Mouse (Mus musculus): ENCODE data around the gene Fhit. TPM values are rescaled to one million over a fixed set of nuclear protein-coding genes. Genes with fewer than 3 reads are reported as not detected.

The Fhit gene
- polyA plus RNA-seq, 1 experiment from 2014 or later, result 6.7 TPM

DNA sequence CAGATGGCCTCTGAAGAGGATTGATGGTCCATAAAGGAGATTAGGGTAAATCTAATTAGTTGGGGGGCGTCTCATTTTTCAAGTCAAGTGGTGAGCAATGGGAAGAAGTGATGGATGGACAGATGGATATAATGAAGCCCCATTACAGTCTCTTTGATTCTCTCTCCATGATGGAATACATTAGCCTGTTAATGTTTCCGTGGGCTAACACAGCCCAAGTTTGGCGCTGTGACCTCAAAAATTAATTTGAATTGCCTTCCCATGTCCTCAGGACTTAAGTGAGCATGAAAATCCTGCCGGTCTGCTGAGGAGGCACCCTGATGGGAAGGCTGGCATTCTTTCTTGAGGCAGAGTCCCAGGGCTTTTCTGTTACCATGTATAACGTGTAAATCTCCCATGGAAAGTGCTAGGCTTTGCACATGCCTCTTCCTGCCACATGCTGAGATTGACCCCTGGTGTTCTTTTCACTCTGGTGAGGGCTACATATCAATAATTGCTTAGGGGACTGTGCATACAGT lies 1564.3 kb downstream of the Fhit start:
- no peak for ATAC-seq (ENCODE audit: low FRiP score, low TSS enrichment)
- Histone ChIP-seq H3K9ac (replicated peaks; ENCODE audit: low read length) (no peak overlapping the region), H3K9me3 (ENCODE audit: low read length) (no peaks in the 10 kb centered on the region), H3K27ac (ENCODE audit: low read length) (no peak overlapping the region), H3K27me3 (ENCODE audit: insufficient read depth, low read length) (no peaks in the 10 kb centered on the region), H3K4me3 (ENCODE audit: low read length) (no peak overlapping the region), H3K36me3 (ENCODE audit: insufficient read depth, low read length) (no peaks in the 10 kb centered on the region), H3K4me1 (ENCODE audit: insufficient read depth, low read length) (no peaks in the 10 kb centered on the region), H3K4me2 (replicated peaks; ENCODE audit: low read depth, low read length) (no peak overlapping the region)
- WGBS, result 49% methylated on average over 5 of the region's 5 CpGs

DNA sequence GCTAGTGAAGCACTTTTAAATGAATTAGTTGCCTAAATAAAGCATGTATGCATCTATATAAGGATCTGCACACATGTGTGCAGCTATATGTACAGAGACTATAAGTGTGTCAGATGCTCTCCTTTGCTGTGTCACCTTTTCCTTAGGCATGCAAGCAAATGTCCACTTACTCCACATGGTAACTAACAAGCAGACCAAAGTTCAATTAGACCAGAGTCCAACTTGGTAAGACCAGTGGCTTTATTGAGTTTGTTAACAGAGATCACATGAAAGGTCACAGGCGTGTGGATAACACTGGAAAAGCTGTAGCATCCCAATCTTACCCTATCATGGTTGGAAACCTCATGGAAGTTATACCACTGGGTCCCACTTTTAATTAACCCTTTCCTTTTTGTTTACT lies 1572.7 kb downstream of the Fhit start:
- H3K4me3 ChIP-seq (ENCODE audit: low read length), result no peak overlapping the region
- H3K4me2 ChIP-seq (replicated peaks; ENCODE audit: low read depth, low read length), result no peak overlapping the region
- H3K9ac ChIP-seq (replicated peaks; ENCODE audit: low read length), result no peak overlapping the region
- 86% methylated on average over 1 of the region's 1 CpGs for WGBS
- no peaks in the 10 kb centered on the region for H3K27me3 ChIP-seq (ENCODE audit: insufficient read depth, low read length)
- ATAC-seq (ENCODE audit: low FRiP score, low TSS enrichment), result no peak
- no peaks in the 10 kb centered on the region for H3K4me1 ChIP-seq (ENCODE audit: insufficient read depth, low read length)
- H3K36me3 ChIP-seq (ENCODE audit: insufficient read depth, low read length), result no peaks in the 10 kb centered on the region
- no peak overlapping the region for H3K27ac ChIP-seq (ENCODE audit: low read length)
- no peaks in the 10 kb centered on the region for H3K9me3 ChIP-seq (ENCODE audit: low read length)

DNA sequence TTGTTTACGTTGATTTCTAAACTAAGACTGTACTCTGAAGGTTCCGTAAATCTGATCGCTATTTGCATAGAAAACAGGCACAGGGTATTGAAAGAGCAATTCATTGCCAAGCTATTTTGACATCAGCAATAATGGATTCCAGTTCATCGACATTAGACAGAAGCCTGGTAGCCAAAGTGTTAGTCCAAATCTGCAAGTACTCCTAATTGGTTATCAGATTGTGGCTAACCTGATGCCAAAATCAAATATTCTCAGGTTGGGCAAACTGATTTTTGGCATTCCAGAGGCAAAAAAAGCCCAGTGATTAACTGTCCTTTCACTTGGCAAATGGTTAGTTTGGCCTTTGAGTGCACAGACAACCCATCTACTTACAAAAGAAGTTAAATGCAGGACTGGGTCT lies 1573.9 kb downstream of the Fhit start:
- H3K4me3 ChIP-seq (ENCODE audit: low read length), result no peak overlapping the region
- no peaks in the 10 kb centered on the region for H3K9me3 ChIP-seq (ENCODE audit: low read length)
- 89% methylated on average over 4 of the region's 4 CpGs for WGBS
- H3K4me2 ChIP-seq (replicated peaks; ENCODE audit: low read depth, low read length), result no peak overlapping the region
- no peak overlapping the region for H3K27ac ChIP-seq (ENCODE audit: low read length)
- no peaks in the 10 kb centered on the region for H3K36me3 ChIP-seq (ENCODE audit: insufficient read depth, low read length)
- no peaks in the 10 kb centered on the region for H3K4me1 ChIP-seq (ENCODE audit: insufficient read depth, low read length)
- H3K27me3 ChIP-seq (ENCODE audit: insufficient read depth, low read length), result no peaks in the 10 kb centered on the region
- ATAC-seq (ENCODE audit: low FRiP score, low TSS enrichment), result no peak
- H3K9ac ChIP-seq (replicated peaks; ENCODE audit: low read length), result no peak overlapping the region

DNA sequence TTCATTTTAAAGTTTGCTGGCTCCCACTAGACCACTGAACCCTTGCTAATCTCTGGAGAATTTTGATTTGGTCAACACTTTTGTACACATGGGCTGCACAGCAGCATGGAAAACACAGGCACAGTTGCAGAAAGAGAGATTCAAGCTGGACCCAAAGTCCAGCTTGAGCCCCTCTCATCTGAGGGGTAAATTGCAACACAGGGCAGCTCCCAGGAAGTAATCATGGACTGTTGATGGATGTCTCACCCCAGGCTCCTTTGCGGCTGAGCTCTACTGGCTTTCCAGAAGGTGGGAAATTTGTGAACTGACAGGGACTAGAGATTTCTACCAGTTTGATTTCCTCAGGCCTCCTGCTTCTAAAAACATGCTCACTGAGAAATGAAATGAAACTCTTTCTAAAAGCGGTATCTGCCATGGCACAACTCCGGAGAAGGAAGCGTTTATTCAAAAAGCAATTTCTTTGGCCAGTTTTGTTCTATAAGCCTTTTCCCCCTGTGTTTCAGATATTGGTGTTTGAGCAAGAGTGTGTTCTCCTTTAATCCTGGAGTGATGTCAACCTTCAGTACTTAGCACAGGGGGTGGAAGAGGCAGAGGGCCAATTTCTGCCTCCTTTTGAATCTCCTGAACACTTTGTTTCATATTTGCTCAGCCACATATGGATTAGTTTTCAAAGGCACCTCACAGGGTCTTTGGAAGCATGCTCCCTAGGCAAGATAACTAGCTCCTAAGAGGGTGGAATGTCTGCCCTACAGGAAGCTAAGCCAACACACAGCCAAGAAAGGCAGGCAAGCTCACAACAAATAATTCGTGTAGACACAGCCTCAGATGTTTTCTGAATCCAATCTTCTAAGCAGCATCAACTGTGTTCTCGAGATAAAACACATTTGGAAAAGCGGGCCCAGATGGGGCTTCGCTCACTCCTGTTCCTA lies 1578.3 kb downstream of the Fhit start:
- Histone ChIP-seq H3K9me3 (ENCODE audit: low read length) (no peaks in the 10 kb centered on the region), H3K9ac (replicated peaks; ENCODE audit: low read length) (no peak overlapping the region), H3K4me2 (replicated peaks; ENCODE audit: low read depth, low read length) (no peak overlapping the region), H3K36me3 (ENCODE audit: insufficient read depth, low read length) (no peaks in the 10 kb centered on the region), H3K27ac (ENCODE audit: low read length) (no peak overlapping the region), H3K4me3 (ENCODE audit: low read length) (no peak overlapping the region), H3K27me3 (ENCODE audit: insufficient read depth, low read length) (no peaks in the 10 kb centered on the region), H3K4me1 (ENCODE audit: insufficient read depth, low read length) (no peaks in the 10 kb centered on the region)
- no peak for ATAC-seq (ENCODE audit: low FRiP score, low TSS enrichment)
- 87% methylated on average over 8 of the region's 8 CpGs for WGBS

DNA sequence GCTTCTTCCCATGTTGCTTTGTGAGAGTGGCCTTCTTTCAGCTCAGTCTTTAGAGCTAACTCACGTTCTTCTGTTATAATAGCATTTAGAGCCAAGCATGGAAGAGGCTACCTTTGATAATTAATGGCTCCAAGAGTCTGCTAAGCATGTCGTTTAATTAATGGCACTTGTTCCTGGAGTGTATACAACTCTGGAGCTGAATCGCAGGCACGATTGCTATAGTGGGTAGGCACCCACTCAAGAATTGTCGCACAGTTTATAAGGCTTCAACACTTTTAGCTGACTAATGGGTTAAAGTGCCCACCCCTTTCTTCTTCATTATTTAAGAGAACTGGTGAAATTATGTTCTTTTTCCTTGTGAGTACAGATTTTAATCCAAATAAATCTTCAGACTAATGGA lies 1605.5 kb downstream of the Fhit start:
- H3K4me2 ChIP-seq (replicated peaks; ENCODE audit: low read depth, low read length), result no peak overlapping the region
- H3K9ac ChIP-seq (replicated peaks; ENCODE audit: low read length), result no peak overlapping the region
- no peaks in the 10 kb centered on the region for H3K9me3 ChIP-seq (ENCODE audit: low read length)
- 60% methylated on average over 5 of the region's 5 CpGs for WGBS
- H3K4me3 ChIP-seq (ENCODE audit: low read length), result no peak overlapping the region
- H3K27ac ChIP-seq (ENCODE audit: low read length), result no peak overlapping the region
- H3K36me3 ChIP-seq (ENCODE audit: insufficient read depth, low read length), result no peaks in the 10 kb centered on the region
- ATAC-seq (ENCODE audit: low FRiP score, low TSS enrichment), result no peak
- 0 out of 2 replicates have a peak, but pooled peaks cover 5% of the 10 kb centered on the region for H3K4me1 ChIP-seq (ENCODE audit: insufficient read depth, low read length)
- H3K27me3 ChIP-seq (ENCODE audit: insufficient read depth, low read length), result no peaks in the 10 kb centered on the region

DNA sequence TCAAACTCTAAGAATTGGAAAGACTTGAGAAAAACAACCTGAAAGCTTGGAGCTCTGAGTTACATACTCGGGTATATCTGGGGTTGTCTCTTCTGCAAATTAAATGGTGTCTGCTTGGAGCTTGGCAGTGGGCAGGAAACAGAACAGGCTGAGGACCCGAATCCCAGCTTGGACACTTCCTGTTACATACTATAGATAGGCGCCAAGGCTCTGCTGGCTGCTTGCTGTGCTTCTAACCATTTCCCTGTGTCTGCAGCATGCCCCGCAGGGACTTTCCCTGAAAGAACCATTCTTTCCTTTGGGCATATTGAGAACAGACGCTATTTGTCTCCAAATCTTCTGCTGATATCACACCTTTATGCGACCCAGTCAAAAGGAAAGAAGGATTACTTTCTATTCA lies 1606.0 kb downstream of the Fhit start:
- H3K4me3 ChIP-seq (ENCODE audit: low read length), result no peak overlapping the region
- H3K9ac ChIP-seq (replicated peaks; ENCODE audit: low read length), result no peak overlapping the region
- 48% methylated on average over 6 of the region's 6 CpGs for WGBS
- H3K4me1 ChIP-seq (ENCODE audit: insufficient read depth, low read length), result 0 out of 2 replicates have a peak, but pooled peaks cover 5% of the 10 kb centered on the region
- H3K4me2 ChIP-seq (replicated peaks; ENCODE audit: low read depth, low read length), result no peak overlapping the region
- no peak overlapping the region for H3K27ac ChIP-seq (ENCODE audit: low read length)
- no peaks in the 10 kb centered on the region for H3K9me3 ChIP-seq (ENCODE audit: low read length)
- no peak for ATAC-seq (ENCODE audit: low FRiP score, low TSS enrichment)
- H3K36me3 ChIP-seq (ENCODE audit: insufficient read depth, low read length), result no peaks in the 10 kb centered on the region
- H3K27me3 ChIP-seq (ENCODE audit: insufficient read depth, low read length), result no peaks in the 10 kb centered on the region

DNA sequence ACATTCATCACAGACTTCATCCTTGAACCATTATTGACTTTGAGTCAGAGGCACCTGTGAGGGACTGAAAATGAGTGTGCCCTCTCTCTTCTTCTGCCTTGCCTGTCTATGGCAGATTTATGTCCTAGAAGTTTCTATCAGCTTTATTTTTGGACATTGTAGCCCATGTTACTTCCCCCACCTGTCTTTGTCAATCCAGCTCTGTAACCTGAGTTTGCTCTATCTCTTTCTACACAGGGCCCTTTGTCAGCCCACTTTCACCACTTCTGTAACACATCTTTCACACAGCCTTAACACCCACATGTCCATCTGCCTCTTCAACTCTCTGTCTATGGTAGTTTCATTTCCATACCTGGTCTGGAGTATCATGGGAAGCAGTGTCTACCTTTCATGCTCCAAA lies 1609.7 kb downstream of the Fhit start:
- Histone ChIP-seq H3K9me3 (ENCODE audit: low read length) (no peaks in the 10 kb centered on the region), H3K4me3 (ENCODE audit: low read length) (no peak overlapping the region), H3K4me2 (replicated peaks; ENCODE audit: low read depth, low read length) (no peak overlapping the region), H3K27ac (ENCODE audit: low read length) (no peak overlapping the region), H3K4me1 (ENCODE audit: insufficient read depth, low read length) (0 out of 2 replicates have a peak, but pooled peaks cover 5% of the 10 kb centered on the region), H3K9ac (replicated peaks; ENCODE audit: low read length) (no peak overlapping the region), H3K36me3 (ENCODE audit: insufficient read depth, low read length) (no peaks in the 10 kb centered on the region), H3K27me3 (ENCODE audit: insufficient read depth, low read length) (no peaks in the 10 kb centered on the region)
- ATAC-seq (ENCODE audit: low FRiP score, low TSS enrichment), result no peak

DNA sequence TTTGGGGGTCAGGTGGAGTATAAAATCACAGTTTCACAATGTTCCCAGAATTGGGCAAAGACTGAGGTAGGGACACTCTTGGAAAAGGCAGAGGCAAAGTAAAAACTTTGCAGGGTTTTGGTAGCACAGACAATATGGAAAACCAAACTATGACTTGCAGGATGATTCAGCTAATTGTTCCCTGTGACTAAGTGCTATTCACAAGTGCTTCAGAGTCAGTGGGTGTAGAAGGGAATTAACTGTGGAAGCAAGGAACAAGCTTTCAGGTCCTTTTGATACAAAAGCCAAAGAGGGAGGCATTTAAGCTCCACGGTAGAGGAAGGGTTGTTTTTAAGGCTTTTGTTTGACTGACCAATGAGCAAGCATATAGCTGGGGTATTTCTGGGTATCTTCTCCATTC lies 1613.9 kb downstream of the Fhit start:
- no peaks in the 10 kb centered on the region for H3K27me3 ChIP-seq (ENCODE audit: insufficient read depth, low read length)
- ATAC-seq (ENCODE audit: low FRiP score, low TSS enrichment), result no peak
- H3K9me3 ChIP-seq (ENCODE audit: low read length), result no peaks in the 10 kb centered on the region
- no peaks in the 10 kb centered on the region for H3K36me3 ChIP-seq (ENCODE audit: insufficient read depth, low read length)
- no peak overlapping the region for H3K4me2 ChIP-seq (replicated peaks; ENCODE audit: low read depth, low read length)
- H3K4me1 ChIP-seq (ENCODE audit: insufficient read depth, low read length), result no peaks in the 10 kb centered on the region
- no peak overlapping the region for H3K4me3 ChIP-seq (ENCODE audit: low read length)
- no peak overlapping the region for H3K27ac ChIP-seq (ENCODE audit: low read length)
- no peak overlapping the region for H3K9ac ChIP-seq (replicated peaks; ENCODE audit: low read length)
- WGBS, result 61% methylated on average over 1 of the region's 1 CpGs

DNA sequence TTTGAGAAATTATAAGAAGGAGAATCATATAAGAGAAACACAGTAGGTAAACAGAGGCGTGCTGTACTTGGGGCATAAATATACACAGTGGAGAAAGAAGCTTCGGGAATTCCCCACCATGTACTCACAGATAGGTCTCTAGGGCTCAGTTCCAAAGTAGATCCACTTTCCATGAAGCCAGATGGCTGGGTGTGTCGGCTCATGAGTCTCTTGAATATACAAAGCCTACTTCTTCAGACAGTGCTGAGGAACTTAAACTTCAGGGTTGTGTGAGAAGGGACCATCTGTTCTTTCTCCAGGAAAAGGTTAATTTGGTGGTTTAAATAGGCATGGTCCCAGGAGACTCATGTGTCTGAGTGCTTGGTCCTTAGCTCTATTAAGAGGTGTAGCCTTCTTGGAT lies 1617.5 kb downstream of the Fhit start:
- Histone ChIP-seq H3K27me3 (ENCODE audit: insufficient read depth, low read length) (no peaks in the 10 kb centered on the region), H3K9me3 (ENCODE audit: low read length) (no peaks in the 10 kb centered on the region), H3K4me3 (ENCODE audit: low read length) (no peak overlapping the region), H3K4me1 (ENCODE audit: insufficient read depth, low read length) (no peaks in the 10 kb centered on the region), H3K36me3 (ENCODE audit: insufficient read depth, low read length) (no peaks in the 10 kb centered on the region), H3K4me2 (replicated peaks; ENCODE audit: low read depth, low read length) (no peak overlapping the region), H3K9ac (replicated peaks; ENCODE audit: low read length) (no peak overlapping the region), H3K27ac (ENCODE audit: low read length) (no peak overlapping the region)
- no peak for ATAC-seq (ENCODE audit: low FRiP score, low TSS enrichment)
- WGBS, result 82% methylated on average over 3 of the region's 3 CpGs

DNA sequence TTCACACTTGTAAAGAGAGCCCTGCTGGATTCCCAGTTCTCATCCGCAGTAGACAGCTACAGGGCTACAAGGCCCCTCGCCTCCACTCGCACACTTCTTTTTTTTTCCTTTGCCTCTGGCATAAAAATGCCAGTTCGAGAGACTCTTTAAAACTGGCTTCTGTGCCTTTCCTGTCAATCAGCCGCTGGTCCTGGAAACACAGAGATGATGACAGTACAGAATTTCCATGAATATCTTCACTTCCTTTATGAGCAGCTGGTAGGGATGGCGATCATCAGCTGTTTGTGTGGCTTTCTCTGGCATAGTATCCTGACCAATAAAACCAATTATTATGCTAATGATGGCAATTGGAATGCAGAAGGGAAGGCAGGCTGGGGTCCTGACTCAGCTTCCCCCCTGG lies 1626.3 kb downstream of the Fhit start:
- Histone ChIP-seq H3K9me3 (ENCODE audit: low read length) (no peaks in the 10 kb centered on the region), H3K27me3 (ENCODE audit: insufficient read depth, low read length) (no peaks in the 10 kb centered on the region), H3K4me2 (replicated peaks; ENCODE audit: low read depth, low read length) (no peak overlapping the region), H3K36me3 (ENCODE audit: insufficient read depth, low read length) (no peaks in the 10 kb centered on the region), H3K4me1 (ENCODE audit: insufficient read depth, low read length) (no peaks in the 10 kb centered on the region), H3K4me3 (ENCODE audit: low read length) (no peak overlapping the region), H3K9ac (replicated peaks; ENCODE audit: low read length) (no peak overlapping the region), H3K27ac (ENCODE audit: low read length) (no peak overlapping the region)
- ATAC-seq (ENCODE audit: low FRiP score, low TSS enrichment), result no peak
- WGBS, result 57% methylated on average over 6 of the region's 6 CpGs

Data from kidney, embryonic 16.5 days (tissue).